Mouse (Mus musculus) C2C12 (cell line): ENCODE data around the gene Gm49510.

ENCODE experiments used
- CEBPB ChIP-seq: IDR thresholded peaks from one replicate; pipeline ENCODE4 v1.6.1; 2011; ENCODE audit warnings: low read depth, mild to moderate bottlenecking, control low read depth, moderate library complexity
- CTCF ChIP-seq: IDR thresholded peaks from one replicate; pipeline ENCODE4 v1.5.1; 2011; ENCODE audit not compliant: control insufficient read depth, insufficient read depth, insufficient read length
- MAX ChIP-seq: IDR thresholded peaks from one replicate; pipeline ENCODE4 v1.6.1; 2011; ENCODE audit warnings: mild to moderate bottlenecking, control low read depth
- MYOD1 ChIP-seq: IDR thresholded peaks from one replicate; pipeline ENCODE4 v1.6.1; 2011; ENCODE audit warnings: low read depth; ENCODE audit not compliant: control insufficient read depth, insufficient read length
- MYOG ChIP-seq: IDR thresholded peaks from one replicate; pipeline ENCODE4 v1.6.1; 2011; ENCODE audit not compliant: control insufficient read depth, insufficient read length; ENCODE audit errors: extremely low read depth

- no peak for TF ChIP-seq MYOD1
- no peak for TF ChIP-seq CTCF
- TF ChIP-seq MAX, result no peak
- TF ChIP-seq CEBPB, result no peak
- TF ChIP-seq MYOG, result no peak
Measured at GRCm38 (mm10) chr15:78900585-78901421, 1.3 kb downstream of the Gm49510 start.
